Mouse (Mus musculus): Measurements from ENCODE around the gene Lrrc51.

DNA sequence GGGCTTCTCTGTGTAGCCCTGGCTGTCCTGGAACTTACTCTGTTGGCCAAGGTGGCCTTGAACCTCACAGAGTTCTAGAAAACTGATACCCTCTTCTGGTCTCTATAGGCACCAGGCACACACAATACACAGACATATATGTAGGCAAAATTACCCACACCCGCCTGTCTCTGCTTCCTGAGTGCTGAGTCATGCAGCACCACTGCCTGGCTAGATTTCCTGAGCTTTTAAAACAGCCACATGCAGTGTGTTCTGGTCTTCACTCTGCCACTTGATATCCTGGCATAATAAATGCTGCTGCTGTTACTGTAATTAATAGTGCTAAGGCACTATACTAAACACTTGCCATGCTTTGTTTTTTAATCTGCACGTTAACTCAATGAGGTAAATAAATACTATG is 31.9 kb upstream of the Lrrc51 start:
- TF ChIP-seq CTCF (IDR thresholded peaks at IDR 0.05; ENCODE audit: low read depth) (no peak), EP300 (optimal IDR thresholded peaks at IDR 0.05) (no peak)
